Mouse (Mus musculus) testis, adult 2 months (tissue): ENCODE data around the gene Gm45234.

Experiments used
- CTCF ChIP-seq: fragments of 200-500 bp; IDR thresholded peaks from 2 replicates; pipeline ENCODE4 v1.5.1; 2012; ENCODE audit warnings: low read depth, mild to moderate bottlenecking, inconsistent platforms, low read length, moderate library complexity; ENCODE audit not compliant: control insufficient read depth, insufficient read depth, insufficient replicate concordance
- POLR2A ChIP-seq: fragments of 200-500 bp; IDR thresholded peaks from 2 replicates; pipeline ENCODE4 v1.6.1; 2012; ENCODE audit warnings: low read depth, mild to moderate bottlenecking, inconsistent platforms, low read length, moderate library complexity; ENCODE audit not compliant: control insufficient read depth

DNA sequence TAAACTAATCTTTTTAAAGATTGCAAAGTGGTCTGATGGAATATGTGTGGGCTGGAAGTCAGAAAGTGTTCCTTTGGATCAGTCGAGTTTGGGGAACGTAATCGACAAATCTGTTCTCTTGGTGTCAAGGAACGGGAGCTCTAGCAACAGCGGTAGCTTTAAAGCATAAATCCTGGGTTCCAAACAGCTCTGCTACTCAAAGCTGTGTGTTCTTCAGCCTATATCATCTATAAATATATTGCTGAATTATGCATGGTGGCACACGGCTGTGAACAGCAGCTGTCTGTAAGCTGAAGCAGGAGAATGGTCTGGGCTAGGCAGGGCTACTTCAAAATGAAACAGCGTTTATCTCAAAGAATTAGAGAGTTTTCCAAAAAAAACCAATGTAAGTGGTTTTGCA is 25.1 kb upstream of the Gm45234 start:
- TF ChIP-seq CTCF (no peak), POLR2A (no peak)
